Mouse (Mus musculus) heart, adult 2 months (tissue): ENCODE results near the gene Spag7.

Source experiments
- CTCF ChIP-seq: fragments of 200-600 bp; IDR thresholded peaks from 2 replicates; pipeline ENCODE4 v1.8.1; 2022; ENCODE audit warnings: antibody characterized with exemption, mild to moderate bottlenecking, moderate library complexity
- POLR2A ChIP-seq: fragments of 200-500 bp; IDR thresholded peaks from 2 replicates; pipeline ENCODE4 v1.6.1; 2011; ENCODE audit warnings: mild to moderate bottlenecking, low read depth, low read length, control low read depth; ENCODE audit not compliant: insufficient read depth

GRCm38 (mm10) chr11:70701984-70702733 lies 32.9 kb upstream of the Spag7 start:
- TF ChIP-seq POLR2A (0 out of 2 replicates have a peak, but pooled peaks have one; percentile 15), CTCF (no peak)
